Mouse (Mus musculus): ENCODE results near the gene 1700123O20Rik. TPM values are rescaled to one million over a fixed set of nuclear protein-coding genes. Genes with fewer than 3 reads are reported as not detected.

1700123O20Rik gene
- polyA plus RNA-seq (2017; shearing (Covaris generic)): 10 to 100 TPM; 91.8 to 93.8 TPM

- peak; percentile 26 for ATAC-seq
These were observed at the start of gene 1700123O20Rik for GRCm38 (mm10) chr14:54686063-54686521. 1700123O20Rik (plus strand) TSS chr14:54686216.

- no peak for ATAC-seq
These were observed 49.1 kb upstream of the 1700123O20Rik start for GRCm38 (mm10) chr14:54636954-54637353.

GRCm38 (mm10) chr14:54638210-54638609 is 47.8 kb upstream of the 1700123O20Rik start:
- no peak for ATAC-seq

GRCm38 (mm10) chr14:54640121-54640520 is 45.9 kb upstream of the 1700123O20Rik start:
- no peak for ATAC-seq

- ATAC-seq: no peak
These were observed 45.1 kb upstream of the 1700123O20Rik start, which contains the start of gene Gm17606 for GRCm38 (mm10) chr14:54640946-54641304. Gm17606 (plus strand) TSS chr14:54640952.

GRCm38 (mm10) chr14:54641305-54641969 is 44.6 kb upstream of the 1700123O20Rik start, which contains the start of gene Cdh24:
Cdh24 (minus strand) TSS chr14:54641364.
- peak; percentile 90 for ATAC-seq

GRCm38 (mm10) chr14:54642224-54642944 is 43.6 kb upstream of the 1700123O20Rik start:
- ATAC-seq: no peak

GRCm38 (mm10) chr14:54643011-54643410 is 43.0 kb upstream of the 1700123O20Rik start:
- no peak for ATAC-seq

- no peak for ATAC-seq
These were observed 41.7 kb upstream of the 1700123O20Rik start for GRCm38 (mm10) chr14:54644294-54644693.

- no peak for ATAC-seq
These were observed 39.6 kb upstream of the 1700123O20Rik start for GRCm38 (mm10) chr14:54646455-54646854.

GRCm38 (mm10) chr14:54646898-54647636 is 38.9 kb upstream of the 1700123O20Rik start:
- no peak for ATAC-seq

GRCm38 (mm10) chr14:54647900-54648299 is 38.1 kb upstream of the 1700123O20Rik start:
- ATAC-seq: no peak

GRCm38 (mm10) chr14:54650621-54651454 is 35.2 kb upstream of the 1700123O20Rik start:
- ATAC-seq: peak; percentile 74

- ATAC-seq: no peak
These were observed 34.5 kb upstream of the 1700123O20Rik start for GRCm38 (mm10) chr14:54651556-54651955.

- no peak for ATAC-seq
These were observed 33.2 kb upstream of the 1700123O20Rik start for GRCm38 (mm10) chr14:54652787-54653186.

- ATAC-seq: peak; percentile 83
These were observed 32.5 kb upstream of the 1700123O20Rik start for GRCm38 (mm10) chr14:54653496-54653895.

GRCm38 (mm10) chr14:54660009-54660408 is 26.0 kb upstream of the 1700123O20Rik start:
- no peak for ATAC-seq

- ATAC-seq: no peak
These were observed 21.4 kb upstream of the 1700123O20Rik start for GRCm38 (mm10) chr14:54664477-54665222.

GRCm38 (mm10) chr14:54669381-54669780 is 16.6 kb upstream of the 1700123O20Rik start:
- peak; percentile 57 for ATAC-seq

- no peak for ATAC-seq
These were observed 11.7 kb upstream of the 1700123O20Rik start for GRCm38 (mm10) chr14:54674317-54674716.

GRCm38 (mm10) chr14:54676290-54676689 is 9.7 kb upstream of the 1700123O20Rik start:
- ATAC-seq: no peak
